Mouse (Mus musculus): ENCODE results near the gene Otud5.
"Not testable (repeated sequence)": the region's sequence is repeated elsewhere in the genome, so short reads cannot be mapped to it uniquely, and the experiment has no call there.

The Otud5 gene

GRCm38 (mm10) chrX:7841163-7842162, at the start of gene Otud5:
Gene Otud5, plus strand, starts transcription at chrX:7841364.
- DNase-seq (ENCODE audit: low spot score in 2 of 2) = peak; percentile 91 to 92

GRCm38 (mm10) chrX:7793361-7793760, 47.8 kb upstream of the Otud5 start:
- DNase-seq (ENCODE audit: low spot score in 2 of 2) = no peak

- no peak for DNase-seq (ENCODE audit: low spot score in 2 of 2)
These were observed 46.1 kb upstream of the Otud5 start for GRCm38 (mm10) chrX:7795016-7795415.

GRCm38 (mm10) chrX:7797327-7797726, 43.8 kb upstream of the Otud5 start:
- DNase-seq (ENCODE audit: low spot score in 2 of 2) = no peak

- DNase-seq (ENCODE audit: low spot score in 2 of 2) = not testable (repeated sequence)
These were observed 39.0 kb upstream of the Otud5 start for GRCm38 (mm10) chrX:7802157-7802556.

- DNase-seq (ENCODE audit: low spot score in 2 of 2) = peak in 1 of 2 experiments; percentile 14
These were observed 26.1 kb upstream of the Otud5 start for GRCm38 (mm10) chrX:7815016-7815415.

GRCm38 (mm10) chrX:7821865-7822779, 19.0 kb upstream of the Otud5 start, which contains the start of gene Kcnd1:
Gene Kcnd1, plus strand, starts transcription at chrX:7822289.
- DNase-seq (ENCODE audit: low spot score in 2 of 2) = peak in 1 of 2 experiments; percentile 39

- DNase-seq (ENCODE audit: low spot score in 2 of 2) = no peak
These were observed 4.0 kb upstream of the Otud5 start for GRCm38 (mm10) chrX:7837146-7837545.

GRCm38 (mm10) chrX:7840842-7841162, 362 bp upstream of the Otud5 start:
- DNase-seq (ENCODE audit: low spot score in 2 of 2) = no peak

GRCm38 (mm10) chrX:7842318-7842717, 1.2 kb downstream of the Otud5 start:
- no peak for DNase-seq (ENCODE audit: low spot score in 2 of 2)

GRCm38 (mm10) chrX:7847845-7848244, 6.7 kb downstream of the Otud5 start:
- peak in 1 of 2 experiments; percentile 5 for DNase-seq (ENCODE audit: low spot score in 2 of 2)

- peak; percentile 29 to 35 for DNase-seq (ENCODE audit: low spot score in 2 of 2)
These were observed 13.4 kb downstream of the Otud5 start for GRCm38 (mm10) chrX:7854578-7854977.

- no peak for DNase-seq (ENCODE audit: low spot score in 2 of 2)
These were observed 18.1 kb downstream of the Otud5 start for GRCm38 (mm10) chrX:7859191-7859753.

GRCm38 (mm10) chrX:7863181-7863580, 22.0 kb downstream of the Otud5 start:
- no peak for DNase-seq (ENCODE audit: low spot score in 2 of 2)

GRCm38 (mm10) chrX:7864551-7864950, 23.4 kb downstream of the Otud5 start:
- DNase-seq (ENCODE audit: low spot score in 2 of 2) = no peak

- DNase-seq (ENCODE audit: low spot score in 2 of 2) = no peak
These were observed 24.2 kb downstream of the Otud5 start for GRCm38 (mm10) chrX:7865343-7865742.

- DNase-seq (ENCODE audit: low spot score in 2 of 2) = no peak
These were observed 24.6 kb downstream of the Otud5 start for GRCm38 (mm10) chrX:7865786-7866185.

- no peak for DNase-seq (ENCODE audit: low spot score in 2 of 2)
These were observed 26.0 kb downstream of the Otud5 start for GRCm38 (mm10) chrX:7867141-7867540.

GRCm38 (mm10) chrX:7868506-7868905, 27.3 kb downstream of the Otud5 start:
- DNase-seq (ENCODE audit: low spot score in 2 of 2) = no peak

GRCm38 (mm10) chrX:7869826-7870225, 28.7 kb downstream of the Otud5 start:
- no peak for DNase-seq (ENCODE audit: low spot score in 2 of 2)

GRCm38 (mm10) chrX:7878007-7878419, 36.8 kb downstream of the Otud5 start, which contains the start of gene Pim2:
Gene Pim2, plus strand, starts transcription at chrX:7878262.
- peak; percentile 80 to 81 for DNase-seq (ENCODE audit: low spot score in 2 of 2)

- peak; percentile 32 to 40 for DNase-seq (ENCODE audit: low spot score in 2 of 2)
These were observed 37.3 kb downstream of the Otud5 start for GRCm38 (mm10) chrX:7878495-7878894.

All from right cerebral cortex, adult 2 months (tissue).